Mouse (Mus musculus): ENCODE measurements around the gene Plekhg4.

GRCm38 (mm10) chr8:105353583-105354135, 19.4 kb upstream of the Plekhg4 start:
- TF ChIP-seq CTCF (IDR thresholded peaks at IDR 0.05; ENCODE audit: control insufficient read depth, insufficient read depth, insufficient read length) (no peak), MAX (IDR thresholded peaks at IDR 0.05) (no peak), MYOD1 (IDR thresholded peaks at IDR 0.05; ENCODE audit: control insufficient read depth, insufficient read length, low read depth) (no peak), MYOG (IDR thresholded peaks at IDR 0.05; ENCODE audit: control insufficient read depth, extremely low read depth, insufficient read length) (no peak), USF1 (IDR thresholded peaks at IDR 0.05; ENCODE audit: low read depth) (no peak), CEBPB (IDR thresholded peaks at IDR 0.05; ENCODE audit: low read depth) (no peak), FOSL1 (IDR thresholded peaks at IDR 0.05; ENCODE audit: insufficient read depth, low read length, poor library complexity, severe bottlenecking) (no peak)
